Mouse (Mus musculus) forebrain, embryonic 16.5 days (tissue): Measurements from ENCODE around the gene Kcng3. TPM values are rescaled to one million over a fixed set of nuclear protein-coding genes. Genes with fewer than 3 reads are reported as not detected.
A peak's percentile ranks its signal among the peaks of the same experiment; 100 is the strongest.

ENCODE experiments used
- ATAC-seq: fragments of 200-750 bp; cut with Nextera tagmentation; 2 replicates; pipeline ENCODE4 v1.8.0; 2017; ENCODE audit warnings: mild to moderate bottlenecking, moderate library complexity
- H3K27ac ChIP-seq: fragments of 300-500 bp; sonication (generic); 2 replicates; pipeline ENCODE4 v1.5.1; 2014; ENCODE audit warnings: low read length, control low read depth
- H3K27me3 ChIP-seq: fragments of 300-500 bp; sonication (generic); replicated peaks from 2 replicates; pipeline ENCODE4 v1.6.1; 2014; ENCODE audit warnings: low read length; ENCODE audit not compliant: control insufficient read depth, insufficient read depth
- H3K36me3 ChIP-seq: fragments of 300-500 bp; sonication (generic); 2 replicates; pipeline ENCODE4 v1.6.1; 2014; ENCODE audit not compliant: control insufficient read depth, insufficient read depth
- H3K4me1 ChIP-seq: fragments of 300-500 bp; sonication (generic); replicated peaks from 2 replicates; pipeline ENCODE4 v1.6.1; 2014; ENCODE audit warnings: low read length; ENCODE audit not compliant: control insufficient read depth, insufficient read depth
- H3K4me2 ChIP-seq: fragments of 300-500 bp; sonication (generic); 2 replicates; pipeline ENCODE4 v1.6.1; 2014; ENCODE audit warnings: mild to moderate bottlenecking, low read length, control low read depth
- H3K4me3 ChIP-seq: fragments of 300-500 bp; sonication (generic); replicated peaks from 2 replicates; pipeline ENCODE4 v1.5.1; 2014; ENCODE audit warnings: mild to moderate bottlenecking, low read length, control low read depth
- H3K9ac ChIP-seq: fragments of 300-500 bp; sonication (generic); replicated peaks from 2 replicates; pipeline ENCODE4 v1.6.1; 2014; ENCODE audit warnings: low read depth, low read length, control low read depth
- H3K9me3 ChIP-seq: fragments of 300-500 bp; sonication (generic); 2 replicates; pipeline ENCODE4 v1.6.1; 2016; ENCODE audit warnings: low read length; ENCODE audit not compliant: control insufficient read depth
- WGBS: fragments of 180-500 bp; shearing (Covaris S2); extraction: QIAGEN DNeasy Blood & Tissue Kit; methylation state at CpG from one replicate; pipeline ENCODE4 v1.1.7; 2014; 5-methylcytosine and 5-hydroxymethylcytosine counted together
- polyA plus RNA-seq: library from polyadenylated mRNA; unstranded; fragments of >200 nt; fragmentation: Nextera tagmentation; extraction: Ambion mirVana; gene quantifications from 2 replicates; pipeline ENCODE4 v1.2.1, GENCODE M21; 2015

The Kcng3 gene
- polyA plus RNA-seq, 1 experiment from 2014 or later: 0.14 TPM

GRCm38 (mm10) chr17:83632653-83633570 lies 1.2 kb upstream of the Kcng3 start:
- no peak overlapping the region for H3K27ac ChIP-seq
- H3K9ac ChIP-seq: peak overlapping the region; percentile 55
- 1% methylated on average over 24 of the region's 24 CpGs for WGBS
- H3K4me1 ChIP-seq: peaks cover 24% of the 10 kb centered on the region
- peak overlapping the region; percentile 82 for H3K4me2 ChIP-seq
- peak overlapping the region; percentile 56 for H3K4me3 ChIP-seq
- no peak; the same call in none of the 2 replicates for ATAC-seq
- H3K27me3 ChIP-seq: peaks cover 42% of the 10 kb centered on the region
- H3K36me3 ChIP-seq: no peaks in the 10 kb centered on the region
- no peaks in the 10 kb centered on the region for H3K9me3 ChIP-seq

DNA sequence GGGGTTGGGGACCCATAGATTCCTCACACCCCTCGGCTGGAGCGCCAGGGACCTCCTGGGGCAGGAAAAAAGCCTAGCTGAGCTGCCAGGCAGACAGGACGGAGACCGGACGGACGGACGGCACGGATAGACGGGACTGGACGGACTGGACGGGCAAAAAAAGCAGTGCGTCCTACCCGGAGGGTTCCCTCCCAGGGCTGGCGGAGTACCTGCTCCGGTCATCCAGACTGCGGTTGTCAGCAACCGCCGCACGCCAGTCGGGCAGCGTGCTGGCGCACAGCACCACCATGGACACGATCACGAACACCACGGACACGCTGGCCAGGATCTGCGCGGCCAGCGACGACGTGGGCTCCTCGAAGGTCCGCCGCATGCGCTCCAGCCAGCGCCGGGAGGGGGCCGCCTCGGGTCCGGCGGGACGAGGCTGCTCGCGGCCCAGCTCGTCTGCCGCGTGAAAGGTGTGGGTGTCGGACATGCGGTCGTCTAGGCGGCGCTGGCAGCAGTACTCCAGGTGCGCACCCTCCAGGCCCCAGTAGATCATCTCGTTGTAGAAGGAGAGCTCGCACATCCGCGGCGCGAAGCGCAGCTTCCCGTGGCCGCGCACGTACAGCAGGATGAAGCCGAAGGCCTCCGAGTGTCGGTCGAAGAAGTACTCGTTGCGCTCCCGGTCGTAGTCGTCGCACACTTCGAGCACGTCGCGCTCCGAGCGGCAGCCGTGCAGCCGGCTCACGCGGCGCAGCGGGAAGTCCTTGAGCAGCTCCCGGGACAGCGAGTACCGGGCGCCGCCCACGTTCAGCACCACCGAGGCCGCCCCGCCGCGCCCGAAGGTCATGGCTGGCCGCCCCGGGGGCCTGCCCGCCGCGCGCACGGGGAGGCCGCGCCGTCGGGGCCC lies 662 bp downstream of the Kcng3 start:
- Histone ChIP-seq H3K4me1 (peaks cover 24% of the 10 kb centered on the region), H3K27ac (no peak overlapping the region), H3K4me2 (peak overlapping the region; percentile 82), H3K36me3 (no peaks in the 10 kb centered on the region), H3K4me3 (peak overlapping the region; percentile 56), H3K9me3 (no peaks in the 10 kb centered on the region), H3K27me3 (peaks cover 47% of the 10 kb centered on the region), H3K9ac (peak overlapping the region; percentile 55)
- 2% methylated on average over 98 of the region's 109 CpGs for WGBS
- ATAC-seq: peak; percentile 31

- Histone ChIP-seq H3K27ac (no peak overlapping the region), H3K4me2 (no peak overlapping the region), H3K4me3 (no peak overlapping the region), H3K4me1 (no peaks in the 10 kb centered on the region), H3K36me3 (no peaks in the 10 kb centered on the region), H3K27me3 (no peaks in the 10 kb centered on the region), H3K9ac (no peak overlapping the region), H3K9me3 (no peaks in the 10 kb centered on the region)
- ATAC-seq: no peak
- WGBS: 53% methylated on average over 11 of the region's 11 CpGs
Measured at GRCm38 (mm10) chr17:83613907-83614306, 17.8 kb downstream of the Kcng3 start.

- Histone ChIP-seq H3K36me3 (no peaks in the 10 kb centered on the region), H3K4me1 (no peaks in the 10 kb centered on the region), H3K9me3 (no peaks in the 10 kb centered on the region), H3K27me3 (no peaks in the 10 kb centered on the region), H3K4me2 (no peak overlapping the region), H3K27ac (no peak overlapping the region), H3K4me3 (no peak overlapping the region), H3K9ac (no peak overlapping the region)
- no peak for ATAC-seq
- 70% methylated on average over 4 of the region's 4 CpGs for WGBS
Measured at GRCm38 (mm10) chr17:83609532-83609931, 22.2 kb downstream of the Kcng3 start.

DNA sequence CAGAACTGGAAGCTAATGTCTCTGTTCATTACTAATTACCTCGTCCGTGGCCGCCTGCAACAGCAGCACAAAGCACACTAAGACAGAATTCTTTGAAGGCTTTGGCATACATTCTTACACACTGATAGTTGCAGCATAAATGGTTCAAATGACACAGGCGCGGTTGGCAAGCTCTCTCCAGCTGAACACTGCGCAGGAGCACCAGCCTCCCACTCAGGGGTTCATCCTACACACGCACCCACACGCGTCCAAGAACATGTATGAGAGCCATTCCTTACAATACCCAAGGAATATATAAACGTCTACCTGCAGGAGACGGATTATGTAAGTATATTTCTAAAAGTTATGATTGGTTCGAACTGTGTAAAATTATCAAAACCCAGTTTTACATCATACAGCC lies 30.7 kb downstream of the Kcng3 start:
- Histone ChIP-seq H3K4me2 (no peak overlapping the region), H3K4me1 (0 out of 2 replicates have a peak, but pooled peaks cover 2% of the 10 kb centered on the region), H3K9ac (no peak overlapping the region), H3K9me3 (no peaks in the 10 kb centered on the region), H3K36me3 (no peaks in the 10 kb centered on the region), H3K4me3 (no peak overlapping the region), H3K27ac (no peak overlapping the region), H3K27me3 (no peaks in the 10 kb centered on the region)
- WGBS: 68% methylated on average over 12 of the region's 12 CpGs
- no peak for ATAC-seq

DNA sequence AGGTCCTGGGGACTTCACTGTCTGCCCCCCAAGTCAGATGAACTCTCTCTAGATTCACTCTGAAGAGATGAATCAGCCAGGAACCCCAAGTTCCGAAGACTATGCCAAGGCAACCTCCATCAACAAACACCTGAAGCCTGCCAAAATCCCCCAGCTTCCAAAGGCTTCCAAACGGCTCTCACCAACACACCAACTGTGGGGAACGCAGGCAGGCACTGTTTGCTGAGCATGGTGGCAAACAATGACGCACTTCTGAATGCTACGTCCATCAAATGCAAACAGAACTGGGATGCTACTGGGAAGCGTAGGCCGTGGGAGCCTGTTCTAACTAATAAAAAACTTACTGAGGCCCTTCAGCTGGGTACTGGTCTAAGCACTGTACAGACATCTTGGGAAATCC lies 35.7 kb downstream of the Kcng3 start:
- WGBS: 59% methylated on average over 7 of the region's 7 CpGs
- Histone ChIP-seq H3K4me3 (no peak overlapping the region), H3K27ac (no peak overlapping the region), H3K9me3 (no peaks in the 10 kb centered on the region), H3K4me1 (0 out of 2 replicates have a peak, but pooled peaks cover 2% of the 10 kb centered on the region), H3K4me2 (no peak overlapping the region), H3K9ac (no peak overlapping the region), H3K27me3 (no peaks in the 10 kb centered on the region), H3K36me3 (no peaks in the 10 kb centered on the region)
- no peak for ATAC-seq

- WGBS: 86% methylated on average over 8 of the region's 8 CpGs
- H3K36me3 ChIP-seq: no peaks in the 10 kb centered on the region
- H3K4me3 ChIP-seq: no peak overlapping the region
- ATAC-seq: no peak
- no peak overlapping the region for H3K9ac ChIP-seq
- no peaks in the 10 kb centered on the region for H3K9me3 ChIP-seq
- H3K4me2 ChIP-seq: no peak overlapping the region
- H3K27ac ChIP-seq: no peak overlapping the region
- H3K27me3 ChIP-seq: no peaks in the 10 kb centered on the region
- H3K4me1 ChIP-seq: 0 out of 2 replicates have a peak, but pooled peaks cover 2% of the 10 kb centered on the region
Measured at GRCm38 (mm10) chr17:83594526-83594925, 37.2 kb downstream of the Kcng3 start.

DNA sequence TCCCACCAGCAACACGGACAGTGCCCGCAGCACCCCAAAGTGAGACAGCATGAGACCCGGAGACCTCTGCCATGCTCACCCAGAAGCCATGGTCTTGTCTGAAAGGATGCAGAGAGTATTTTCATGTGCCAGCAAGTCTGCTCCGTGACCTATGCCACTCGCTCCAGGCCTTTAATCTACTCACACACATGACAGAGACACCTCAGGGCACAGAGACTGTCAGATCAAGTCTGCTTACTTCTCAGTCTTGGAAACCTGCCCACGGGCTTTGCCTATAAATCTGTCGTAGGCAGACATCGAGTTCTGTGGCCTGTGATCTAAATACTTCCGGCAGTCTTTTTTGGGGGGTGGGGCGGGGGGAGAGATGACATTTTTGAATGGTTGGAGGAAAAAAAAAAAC lies 38.3 kb downstream of the Kcng3 start:
- no peak for ATAC-seq
- H3K4me2 ChIP-seq: no peak overlapping the region
- no peaks in the 10 kb centered on the region for H3K27me3 ChIP-seq
- H3K27ac ChIP-seq: no peak overlapping the region
- H3K9ac ChIP-seq: no peak overlapping the region
- H3K4me3 ChIP-seq: no peak overlapping the region
- H3K9me3 ChIP-seq: peaks cover 5% of the 10 kb centered on the region
- no peaks in the 10 kb centered on the region for H3K36me3 ChIP-seq
- 79% methylated on average over 10 of the region's 10 CpGs for WGBS
- 0 out of 2 replicates have a peak, but pooled peaks cover 2% of the 10 kb centered on the region for H3K4me1 ChIP-seq
